Mouse (Mus musculus): ENCODE results near the gene Tma7.

DNA sequence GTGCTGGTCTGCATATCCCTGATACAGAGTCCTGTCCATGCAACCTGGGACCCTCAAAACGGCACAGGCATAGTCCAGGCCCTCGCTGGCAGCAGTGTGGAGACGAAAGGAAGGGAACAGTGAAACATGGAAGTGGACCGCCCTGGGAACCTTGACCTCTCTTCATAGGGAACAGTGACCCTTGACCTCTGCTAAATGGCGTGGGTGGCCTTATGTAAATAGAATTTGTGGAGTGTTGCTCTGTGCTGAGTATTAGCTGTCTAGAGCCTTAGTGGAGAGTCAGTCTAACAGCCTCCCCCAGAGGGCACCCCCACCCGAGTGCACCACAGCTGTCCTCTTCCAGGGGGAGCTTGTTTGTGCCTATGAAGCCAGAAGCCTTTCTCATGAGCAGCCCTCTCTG, 10.4 kb upstream of the Tma7 start:
- no peak for TF ChIP-seq POLR2A (IDR thresholded peaks at IDR 0.05; ENCODE audit: insufficient read depth, low read length)
- no peak for TF ChIP-seq CTCF (IDR thresholded peaks at IDR 0.05; ENCODE audit: low read depth, low read length)

Measured in ES-Bruce4 (cell line).